Mouse (Mus musculus) frontal cortex, postnatal 36 days (tissue): Measurements from ENCODE around the gene Mmgt1.

Source experiments
- DNase-seq, 2 experiments: peaks; one replicate each; pipeline ENCODE4 v3.0.0; 2022; ENCODE audit warnings: low spot score in 2 of 2

Gene Mmgt1

DNA sequence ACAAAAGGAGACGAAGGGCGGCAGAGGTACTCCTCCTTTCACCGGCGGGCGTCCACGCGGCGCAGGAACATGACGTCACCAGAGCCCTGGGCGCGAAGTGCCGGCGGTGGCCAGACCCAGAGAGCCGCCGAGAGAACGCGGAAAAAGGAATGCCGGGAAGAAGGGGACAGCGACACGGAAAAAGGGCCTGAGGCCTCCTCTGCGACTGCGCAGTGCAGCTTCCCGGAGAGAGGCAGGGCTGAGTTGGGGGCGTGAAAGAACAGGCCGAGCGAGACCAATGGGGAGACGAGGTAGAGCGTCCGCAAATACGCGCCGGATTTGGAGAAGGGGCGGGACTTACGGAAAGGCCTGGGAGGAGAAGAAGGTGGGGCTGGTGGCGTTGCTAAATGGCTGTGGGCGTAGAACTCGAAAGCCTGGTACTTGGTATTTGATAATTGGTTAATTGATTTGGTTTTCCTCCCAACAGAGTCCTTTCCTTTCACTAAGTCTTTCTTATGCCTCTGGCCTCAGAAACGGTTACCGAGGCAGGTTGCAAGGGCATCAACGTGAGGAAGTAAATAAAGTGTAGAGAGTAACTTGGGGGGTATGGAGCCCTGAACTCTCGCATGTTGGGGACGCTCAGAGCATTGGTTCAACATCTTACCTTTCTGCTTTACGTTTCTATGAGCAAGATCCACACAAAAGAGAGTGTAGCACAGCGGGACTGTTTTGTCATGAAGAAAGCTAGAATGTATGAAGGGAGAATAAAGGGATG lies at the start of gene Mmgt1:
TSS of gene Mmgt1 (minus strand) at position 183 of the 754 bp plus-strand sequence.
- peak; percentile 91 to 92 for DNase-seq

DNA sequence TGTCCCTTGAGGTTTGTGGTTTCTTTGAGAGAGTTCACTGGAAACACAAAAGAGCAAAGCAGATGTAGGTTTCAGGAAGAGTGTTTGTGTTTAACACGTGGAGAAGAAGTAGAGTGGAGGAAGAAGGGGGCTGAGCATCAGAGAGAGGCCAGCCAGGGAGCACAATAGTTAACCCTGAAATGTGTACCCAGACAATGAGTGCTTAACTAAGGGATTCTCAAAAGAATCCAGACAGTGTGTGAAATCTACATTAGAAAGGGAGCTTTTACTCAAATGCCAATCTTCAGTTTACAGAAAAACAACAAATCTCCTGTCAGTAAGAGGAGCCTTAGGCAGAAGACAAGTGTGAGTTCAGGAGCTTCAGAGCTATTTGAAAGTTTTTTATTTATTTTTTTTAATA lies 42.2 kb upstream of the Mmgt1 start:
- DNase-seq: no peak

DNA sequence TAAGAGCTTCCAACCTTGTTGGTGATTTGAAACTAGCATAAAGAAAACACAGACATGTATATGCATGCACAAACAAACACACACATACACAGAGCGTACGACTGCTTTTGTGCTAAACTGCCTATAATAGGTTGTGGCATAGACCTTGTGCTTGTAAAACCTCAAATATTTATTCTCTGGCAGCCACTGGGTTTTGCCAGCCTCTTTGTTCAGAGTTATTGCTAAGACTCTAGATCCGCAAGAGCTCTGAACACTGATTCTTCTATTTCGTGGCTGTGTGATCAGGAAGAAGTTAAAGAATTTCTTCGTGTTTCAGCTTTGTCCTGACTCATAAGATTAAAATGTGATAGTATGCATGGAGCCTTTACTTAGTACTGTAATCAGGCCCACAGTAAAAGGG lies 38.3 kb upstream of the Mmgt1 start:
- no peak for DNase-seq

DNA sequence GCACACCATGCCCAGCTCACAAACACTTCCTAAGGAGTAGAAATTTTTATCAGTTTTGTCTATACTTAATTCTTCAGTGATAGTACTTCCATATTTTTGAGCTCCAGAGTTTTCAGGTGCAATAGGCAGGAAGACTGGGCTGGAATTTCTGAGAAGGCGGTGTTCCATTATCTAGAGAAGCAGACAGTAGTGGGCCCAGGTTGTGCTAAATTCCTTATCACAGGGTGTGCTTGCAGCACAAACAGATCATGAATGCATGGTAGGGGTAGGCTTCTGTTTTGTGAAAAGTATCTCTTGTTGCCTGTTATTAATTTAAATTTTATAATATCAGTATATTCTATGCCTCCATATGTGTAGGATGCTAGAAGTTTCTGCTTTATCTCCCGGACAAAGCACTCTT lies 17.4 kb upstream of the Mmgt1 start:
- no peak for DNase-seq

DNA sequence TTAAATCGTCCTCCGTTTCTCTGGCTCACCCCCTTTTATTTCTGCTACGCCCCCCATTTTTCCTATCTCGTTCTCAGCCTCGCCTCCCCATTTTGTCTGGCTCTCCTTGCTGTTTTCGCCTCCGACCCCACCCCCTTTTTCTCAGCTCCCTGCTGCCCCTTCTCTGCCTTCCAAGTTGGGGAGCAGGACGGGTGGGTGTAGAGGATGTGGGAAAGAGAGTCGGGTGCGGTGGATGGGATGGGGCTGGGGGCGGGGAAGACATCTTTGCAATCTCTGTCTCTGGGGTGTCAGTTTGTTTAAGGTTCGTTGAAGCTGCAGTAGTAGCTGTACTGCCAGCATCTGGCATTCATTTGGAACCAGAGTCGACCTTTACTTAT lies 12.4 kb upstream of the Mmgt1 start:
- DNase-seq: peak; percentile 4 to 9

DNA sequence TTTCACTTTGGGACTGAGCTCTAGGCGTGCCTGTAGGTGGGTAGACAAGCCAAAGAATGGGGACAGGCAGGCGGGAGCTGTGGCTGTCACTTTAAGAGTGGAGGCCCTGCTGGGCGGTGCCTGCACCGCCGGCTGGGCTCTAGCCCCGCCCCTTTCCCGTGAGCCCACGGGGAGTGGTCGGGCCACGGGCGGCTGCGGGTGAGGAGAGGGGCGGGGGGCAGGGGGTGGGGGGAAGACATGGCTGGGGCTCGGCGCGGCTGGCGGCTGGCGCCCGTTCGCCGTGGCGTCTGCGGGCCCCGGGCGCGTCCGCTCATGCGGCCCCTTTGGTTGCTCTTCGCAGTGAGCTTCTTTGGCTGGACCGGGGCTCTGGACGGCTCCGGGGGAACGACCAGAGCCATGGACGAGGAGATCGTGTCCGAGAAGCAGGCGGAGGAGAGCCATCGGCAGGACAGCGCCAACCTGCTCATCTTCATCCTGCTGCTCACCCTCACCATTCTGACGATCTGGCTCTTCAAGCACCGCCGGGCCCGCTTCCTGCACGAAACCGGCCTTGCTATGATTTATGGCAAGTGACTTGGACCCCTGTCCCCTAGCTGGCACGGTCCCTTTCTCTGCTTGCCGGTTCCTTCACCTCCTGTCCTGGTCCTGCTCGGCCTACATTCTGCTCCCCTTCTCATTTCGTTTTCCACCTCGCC lies 11.9 kb upstream of the Mmgt1 start, which contains the start of gene Slc9a6:
TSS of gene Slc9a6 (plus strand) at position 135 of the 695 bp plus-strand sequence.
- DNase-seq: peak; percentile 42 to 57

DNA sequence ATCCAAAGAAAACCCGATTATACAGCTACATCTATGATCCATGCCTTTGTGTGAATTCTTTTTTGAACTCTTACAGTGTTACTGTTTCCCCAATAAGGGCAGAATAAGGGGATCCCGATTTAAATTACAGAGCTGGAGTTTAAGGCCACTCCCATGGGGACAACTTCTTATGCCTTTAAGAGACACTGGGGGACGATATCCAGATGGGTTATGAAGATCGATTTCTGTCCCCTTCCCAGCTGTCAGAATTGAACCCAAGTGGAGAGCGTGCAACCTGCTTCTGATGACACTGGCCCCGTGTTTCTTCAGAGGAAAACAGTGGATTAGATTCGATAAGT lies 11.4 kb upstream of the Mmgt1 start:
- no peak for DNase-seq

DNA sequence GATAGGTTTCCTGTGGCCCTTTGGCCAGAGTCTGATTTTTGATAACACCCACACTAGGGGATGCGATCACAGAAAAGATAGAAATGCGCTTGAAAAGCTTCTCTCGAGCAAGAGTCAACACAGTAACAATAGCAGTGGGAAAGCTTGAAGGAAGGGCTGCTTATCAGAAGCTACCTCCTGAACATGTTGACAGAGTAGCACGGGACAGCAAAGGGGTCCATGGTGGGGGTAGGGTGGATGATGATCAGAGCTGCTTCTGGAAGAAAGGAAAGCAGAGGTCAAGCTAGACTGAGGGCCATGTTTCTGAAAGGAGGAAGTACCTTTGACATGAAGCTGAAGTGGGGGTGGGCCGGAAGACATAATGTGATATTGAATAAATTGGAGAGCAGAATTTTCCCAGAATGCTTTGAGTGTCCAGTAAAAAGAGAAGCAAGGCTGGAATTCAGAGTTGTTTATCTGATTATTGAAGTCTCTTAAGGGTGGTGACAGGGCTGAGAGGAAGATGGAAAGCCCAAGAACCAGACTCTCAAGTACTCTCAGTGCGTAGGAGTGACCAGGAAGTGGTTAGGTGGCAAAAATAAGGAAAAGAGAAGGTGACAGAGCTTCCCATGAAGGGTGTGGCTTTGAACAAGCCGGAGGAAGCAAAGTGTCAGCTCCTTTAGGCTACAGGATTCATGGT lies 9.3 kb upstream of the Mmgt1 start:
- DNase-seq: no peak

DNA sequence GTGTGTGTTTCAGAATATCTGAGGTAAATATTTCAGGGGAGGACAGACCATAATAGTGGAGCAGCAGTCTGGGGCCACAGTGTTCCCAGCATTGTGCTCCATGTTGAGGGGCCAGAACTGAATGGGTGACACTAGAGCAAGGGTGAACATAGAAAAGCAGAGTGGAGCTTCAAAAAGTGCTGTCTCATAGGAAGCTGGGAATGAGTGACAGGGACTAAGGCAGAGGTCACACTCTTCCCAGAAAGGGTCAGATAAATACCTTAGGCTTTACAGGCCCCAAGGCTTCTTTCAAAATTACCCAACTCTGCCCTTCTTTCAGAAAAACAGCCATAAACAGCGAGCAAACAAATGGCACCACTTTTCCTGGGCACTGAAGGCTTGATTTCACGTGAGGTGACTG lies 8.7 kb upstream of the Mmgt1 start:
- no peak for DNase-seq

DNA sequence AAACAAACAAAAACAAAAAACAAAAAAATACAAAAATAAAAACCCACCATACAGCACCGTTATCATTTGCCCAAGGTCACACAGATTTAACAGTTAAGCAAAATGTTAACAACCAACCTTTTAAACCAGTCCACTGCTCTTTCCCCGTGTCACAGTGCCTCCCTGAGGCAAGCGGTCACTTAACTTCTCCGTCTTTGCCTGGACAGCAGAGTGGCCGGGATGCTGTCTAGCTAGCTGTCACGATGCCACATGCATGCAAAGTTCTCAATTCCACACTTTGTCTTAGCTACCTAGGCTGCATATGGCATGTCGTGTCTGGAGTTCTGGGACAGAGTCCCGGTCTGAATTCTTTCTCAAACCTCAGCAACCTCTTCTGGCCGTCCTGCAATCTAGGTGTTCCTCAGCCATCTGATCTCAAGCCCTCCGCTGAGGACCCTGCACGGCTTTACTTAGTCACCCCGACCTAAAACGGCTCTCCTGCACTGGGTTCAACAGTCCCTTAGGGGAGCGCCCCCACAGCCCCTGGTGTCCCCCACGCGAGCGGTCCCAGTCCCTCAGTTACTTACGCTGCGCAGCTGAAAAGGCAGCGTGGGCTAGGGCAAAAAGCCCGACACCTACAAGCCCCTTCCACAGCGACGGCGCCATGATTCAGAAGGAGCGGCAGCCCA lies 516 bp downstream of the Mmgt1 start:
- DNase-seq: peak; percentile 3 to 4

DNA sequence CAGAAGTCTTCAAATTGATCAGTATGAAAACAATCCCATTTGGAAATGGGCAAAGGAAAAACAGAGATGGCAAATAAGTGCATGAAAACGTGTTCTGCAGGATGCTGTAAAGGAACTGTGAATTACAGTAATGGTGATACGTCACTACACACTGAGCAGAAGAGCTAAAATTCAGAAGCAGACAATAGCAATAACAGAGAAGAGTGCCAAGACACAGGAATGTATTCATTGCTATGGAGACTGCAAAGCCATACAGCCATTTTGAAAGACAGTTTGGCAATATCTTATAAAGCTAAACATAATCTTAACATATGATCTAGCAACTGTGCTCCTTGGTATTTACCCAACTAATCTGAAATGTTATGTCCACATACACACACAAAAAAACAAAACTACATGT lies 19.7 kb downstream of the Mmgt1 start:
- no peak for DNase-seq

DNA sequence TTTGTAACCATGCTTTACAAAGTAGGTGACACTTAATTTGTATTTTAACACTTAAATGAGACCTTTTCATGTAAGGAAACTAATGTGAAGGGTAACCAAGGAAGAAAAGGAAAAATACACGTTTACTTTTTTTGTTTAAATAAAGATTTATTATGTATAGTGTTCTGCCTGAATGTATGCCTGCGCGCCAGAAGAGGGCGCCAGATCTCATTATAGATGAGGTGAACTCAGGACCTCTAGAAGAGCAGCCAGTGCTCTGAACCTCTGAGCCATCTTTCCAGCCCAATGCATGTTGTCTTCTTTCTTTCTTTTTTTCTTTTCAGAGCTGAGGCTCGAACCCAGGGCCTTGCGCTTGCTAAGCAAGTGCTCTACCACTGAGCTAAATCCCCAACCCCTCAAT lies 25.4 kb downstream of the Mmgt1 start:
- DNase-seq: peak in 1 of 2 experiments; percentile 3

DNA sequence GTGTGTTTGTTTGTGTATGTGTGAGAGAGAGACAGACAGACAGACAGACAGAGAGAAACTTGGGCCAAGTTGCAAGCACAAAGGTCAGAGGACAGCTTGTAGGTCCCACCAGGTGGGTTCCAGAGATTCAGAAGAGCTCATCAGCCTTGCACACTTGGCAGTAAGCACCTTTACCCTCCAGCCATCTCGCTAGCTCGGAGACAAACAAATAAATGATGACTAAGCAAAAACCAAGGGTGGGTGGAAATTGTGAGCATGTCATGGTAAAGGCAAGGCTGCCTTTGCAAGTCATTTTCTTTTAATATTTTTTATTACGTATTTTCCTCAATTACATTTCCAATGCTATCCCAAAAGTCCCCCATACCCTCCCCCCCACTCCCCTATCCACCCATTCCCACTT lies 44.3 kb downstream of the Mmgt1 start:
- no peak for DNase-seq

DNA sequence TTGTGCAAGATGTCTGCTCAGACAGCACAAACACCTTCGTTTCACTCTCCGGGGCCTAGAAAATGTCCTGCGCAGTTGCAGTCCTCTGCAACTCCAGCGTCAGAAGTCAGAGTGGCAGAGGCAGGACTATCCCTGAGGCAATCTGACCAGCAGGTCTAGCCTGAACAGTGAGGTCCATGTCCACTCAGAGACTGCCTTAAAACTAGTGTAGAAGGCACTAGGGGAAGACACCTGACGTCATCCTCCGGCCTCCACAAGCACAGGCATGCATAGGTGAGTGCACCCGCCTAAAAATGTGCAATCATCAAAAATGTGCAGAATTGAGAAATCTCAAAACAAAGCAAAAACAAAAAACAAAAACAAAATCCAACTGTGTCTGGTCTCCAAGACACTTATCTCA lies 48.4 kb downstream of the Mmgt1 start, which contains the start of gene Gm648:
TSS of gene Gm648 (minus strand) at position 101 of the 400 bp plus-strand sequence.
- no peak for DNase-seq

DNA sequence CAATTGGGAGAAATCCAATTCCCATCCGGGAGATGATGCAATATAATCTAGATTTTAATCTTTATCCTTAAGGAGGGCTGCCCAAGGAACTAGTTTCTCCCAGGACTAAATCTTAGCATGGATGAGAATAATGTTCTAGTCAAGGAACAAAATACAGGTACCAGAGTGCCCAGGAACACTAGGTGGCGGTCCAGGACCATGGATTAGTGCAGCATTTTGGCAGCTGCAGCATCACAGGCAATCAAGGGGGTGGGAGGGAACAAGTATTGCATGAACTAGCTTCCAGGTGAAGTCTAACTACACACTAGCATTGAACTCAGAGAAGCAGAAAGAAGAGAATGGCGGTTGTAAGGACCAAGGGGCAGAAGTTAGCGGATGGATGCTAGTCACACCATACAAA lies 60.7 kb downstream of the Mmgt1 start:
- peak; percentile 9 to 24 for DNase-seq
